Mouse (Mus musculus) urinary bladder, postnatal 14 days (tissue): ENCODE data around the gene Plk3.
"Not testable (repeated sequence)": the region's sequence is repeated elsewhere in the genome, so short reads cannot be mapped to it uniquely, and the experiment has no call there.

ENCODE experiments used
- DNase-seq: peaks from one replicate; pipeline ENCODE4 v3.0.0; 2021; ENCODE audit warnings: low spot score

Gene Plk3

DNA sequence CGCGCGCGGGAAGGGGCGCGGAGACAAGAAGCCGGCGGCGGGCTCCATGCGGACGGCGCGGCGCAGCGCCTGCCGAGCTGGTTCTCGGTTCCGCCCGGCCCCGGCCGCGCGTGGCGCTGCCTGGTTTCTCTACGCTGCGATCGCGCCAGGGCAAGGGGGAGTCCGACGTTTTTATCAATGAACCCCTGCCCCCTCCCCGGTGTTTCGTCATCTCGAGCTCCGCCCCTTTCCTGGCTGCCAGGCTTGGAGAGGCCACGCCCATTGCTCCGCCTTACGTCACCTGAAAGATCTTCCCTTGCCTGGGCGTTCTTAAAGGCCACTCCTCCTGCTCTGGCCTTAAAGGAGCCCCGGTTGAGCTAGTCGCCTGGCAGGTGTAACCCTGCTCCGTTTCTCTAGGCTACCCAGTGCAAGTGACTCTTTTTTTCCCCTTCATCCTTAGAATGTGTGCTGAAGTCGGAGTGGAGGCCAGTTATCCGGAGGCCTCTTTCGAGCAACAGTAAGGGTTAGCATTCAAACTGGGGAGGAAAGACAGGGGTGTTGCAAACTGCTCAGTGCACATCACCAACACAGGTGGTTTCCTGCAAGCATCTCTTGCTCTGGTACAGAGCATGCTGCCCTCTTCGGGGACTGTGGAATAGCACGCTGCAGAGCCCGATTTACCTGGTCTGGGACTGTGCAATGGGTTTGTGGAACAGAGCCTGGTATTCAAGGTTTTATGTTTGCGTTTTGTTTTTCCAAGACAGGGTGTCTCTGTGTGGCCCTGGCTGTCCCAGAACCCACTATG, at the start of gene Plk3:
Gene Plk3, minus strand, starts transcription at position 147 of the 784 bp plus-strand sequence.
- peak; percentile 98 for DNase-seq

DNA sequence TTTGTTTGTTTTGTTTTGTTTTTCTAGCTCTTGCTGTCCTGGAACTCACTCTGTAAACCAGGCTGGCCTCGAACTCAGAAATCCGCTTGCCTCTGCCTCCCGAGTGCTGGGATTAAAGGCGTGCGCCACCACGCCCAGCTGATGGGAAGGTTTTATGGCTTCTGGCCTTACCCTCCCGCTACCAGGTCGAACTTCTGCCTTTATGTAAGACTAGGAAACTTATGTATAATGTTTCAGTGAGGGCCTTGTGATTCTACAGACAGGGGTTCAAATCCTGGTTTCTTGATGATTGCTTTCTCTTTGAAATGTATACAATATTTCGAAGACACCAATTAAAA, 49.0 kb upstream of the Plk3 start:
- not testable (repeated sequence) for DNase-seq

DNA sequence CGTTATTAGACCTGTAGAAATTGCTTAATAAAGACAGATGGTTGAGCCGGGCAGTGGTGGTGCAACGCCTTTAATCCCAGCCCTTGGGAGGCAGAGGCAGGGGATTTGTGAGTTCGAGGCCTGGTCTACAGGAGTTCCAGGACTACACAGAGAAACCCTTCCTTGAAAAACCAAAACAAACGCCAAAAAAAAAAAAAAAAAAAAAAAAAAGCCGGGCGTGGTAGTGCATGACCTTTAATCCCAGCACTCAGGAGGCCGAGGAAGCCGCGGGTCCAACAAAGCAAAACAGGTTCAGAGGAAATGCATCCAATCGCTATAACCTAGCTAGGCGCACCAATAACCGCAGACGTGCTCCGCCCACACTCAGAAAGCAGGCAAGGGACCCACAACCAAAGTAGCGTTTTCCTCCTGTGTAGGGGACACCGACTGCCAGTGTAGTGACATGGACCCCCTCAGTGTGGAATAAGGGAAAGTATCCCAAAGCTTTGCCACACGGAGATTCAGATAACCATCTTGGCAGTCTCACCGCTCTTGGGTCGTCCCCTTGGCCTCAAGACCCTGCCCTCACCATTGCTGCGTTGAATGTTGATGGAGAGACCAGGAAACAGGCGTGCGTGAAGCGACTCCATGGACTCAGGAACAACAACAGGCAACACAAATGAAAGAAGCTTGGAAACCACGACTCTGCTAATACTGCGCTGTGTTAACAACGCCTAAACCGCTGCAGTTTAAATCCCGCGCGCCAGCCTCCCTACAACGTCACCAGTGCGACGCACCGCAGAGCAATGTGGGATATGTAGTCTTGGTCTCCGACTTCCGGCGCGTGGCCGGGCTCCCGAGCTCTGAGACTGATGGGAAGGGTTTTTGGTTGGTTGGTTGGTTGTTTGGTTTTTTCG, 48.3 kb upstream of the Plk3 start, which contains the start of gene Kif2c:
Gene Kif2c, minus strand, starts transcription at position 777 of the 896 bp plus-strand sequence.
- DNase-seq = peak; percentile 93

DNA sequence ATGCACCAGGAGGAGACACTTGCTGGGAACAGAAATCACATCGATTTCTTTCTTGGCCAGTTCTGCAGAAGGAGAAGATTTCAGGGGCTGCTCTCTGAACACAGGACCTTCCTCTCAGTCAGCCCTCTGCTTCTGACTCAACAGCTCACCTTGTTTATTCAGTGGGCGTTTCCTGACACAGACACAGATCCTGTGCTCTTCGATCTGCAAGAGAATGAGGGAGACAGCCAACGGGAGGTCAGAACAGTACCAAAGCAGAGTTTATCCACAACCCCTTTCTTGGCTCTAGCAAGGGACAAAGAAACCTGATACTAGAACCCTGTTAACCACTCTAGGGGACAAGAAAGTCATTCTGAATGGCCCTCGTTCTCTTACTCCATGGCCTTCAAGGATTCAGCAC, 36.2 kb upstream of the Plk3 start:
- no peak for DNase-seq

DNA sequence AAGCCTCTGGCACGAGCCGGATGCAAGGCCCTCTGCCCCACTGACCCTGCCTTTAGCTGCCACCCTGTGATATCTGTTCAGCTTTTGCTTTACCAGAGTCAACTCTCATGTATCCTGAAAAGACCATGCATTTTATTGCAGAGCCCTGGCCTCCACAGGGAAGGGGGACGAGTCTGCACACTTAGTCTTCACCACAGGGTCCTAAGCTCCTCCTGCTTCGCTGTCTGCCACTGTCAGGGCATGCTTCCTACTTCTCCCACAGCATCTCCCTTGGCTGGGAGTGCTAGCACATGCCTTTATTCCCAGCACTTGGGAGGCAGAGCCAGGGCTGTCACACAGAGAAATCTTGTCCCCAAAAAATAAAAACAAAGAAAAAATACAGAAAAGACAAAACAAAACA, 27.4 kb upstream of the Plk3 start:
- DNase-seq = no peak

DNA sequence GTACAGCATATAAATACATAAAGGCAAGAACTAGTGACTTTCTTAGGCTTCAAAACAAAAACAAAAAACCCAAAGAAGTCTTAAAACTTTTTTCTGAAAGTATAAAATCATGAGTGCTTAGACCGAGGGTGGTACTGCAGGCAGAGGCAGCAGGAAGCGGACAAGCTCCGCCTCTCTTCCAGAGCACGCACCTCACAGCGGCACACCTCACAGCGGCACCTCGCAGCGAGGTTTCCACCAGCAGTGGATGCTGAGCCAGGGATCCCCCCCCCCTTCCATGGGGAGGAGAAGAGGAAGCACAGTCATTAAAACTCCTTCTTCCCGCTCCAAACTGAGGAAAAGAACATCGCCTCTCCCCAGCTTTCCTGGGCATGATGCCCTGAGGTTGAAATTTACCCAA, 25.9 kb upstream of the Plk3 start:
- DNase-seq = no peak

DNA sequence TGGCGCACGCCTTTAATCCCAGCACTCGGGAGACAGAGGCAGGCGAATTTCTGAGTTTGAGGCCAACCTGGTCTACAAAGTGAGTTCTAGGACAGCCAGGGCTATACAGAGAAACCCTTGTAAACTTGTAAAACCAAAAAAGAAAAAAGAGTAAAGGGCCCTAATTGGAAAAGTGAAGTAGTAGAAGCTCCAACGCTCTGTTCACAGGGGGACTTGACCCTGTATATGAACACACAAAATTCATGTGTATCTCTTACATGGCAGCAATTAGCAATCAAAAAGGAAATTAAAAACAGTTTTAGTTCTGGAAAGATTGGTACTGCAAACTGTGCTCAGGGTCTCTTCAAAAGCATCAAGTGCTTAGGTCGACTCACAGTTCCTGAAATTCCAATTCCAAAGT, 22.6 kb upstream of the Plk3 start:
- no peak for DNase-seq

DNA sequence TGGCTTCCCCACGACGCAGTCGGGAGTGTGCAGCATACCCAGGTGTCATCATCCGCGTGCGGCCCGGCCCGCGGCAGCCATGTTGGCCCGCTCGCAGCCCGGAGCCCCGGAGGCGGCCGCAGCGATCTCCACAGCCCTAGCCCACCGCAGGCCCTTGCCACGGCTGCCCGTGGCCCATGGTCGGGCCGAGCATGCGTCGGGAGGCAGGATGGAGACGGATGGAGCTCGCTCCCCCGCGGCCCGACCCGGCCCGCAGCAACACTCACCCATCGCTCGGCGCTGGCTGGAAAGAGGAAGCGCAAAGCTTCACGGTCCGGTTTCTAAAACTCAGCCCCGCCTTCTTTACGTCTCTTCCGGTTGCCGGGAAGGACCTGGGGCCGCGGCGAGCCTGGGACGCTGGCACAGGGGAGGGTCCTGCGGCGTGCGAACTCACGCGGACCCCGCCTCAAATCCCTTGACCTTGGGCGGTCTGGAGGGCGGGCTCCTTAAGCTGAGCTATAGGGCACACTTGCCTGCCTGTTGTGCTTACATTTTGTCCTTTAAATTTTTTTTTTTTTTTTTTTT, 22.1 kb upstream of the Plk3 start, which contains the start of gene Rps8:
Gene Rps8, minus strand, starts transcription at position 452 of the 564 bp plus-strand sequence.
- peak; percentile 87 for DNase-seq

DNA sequence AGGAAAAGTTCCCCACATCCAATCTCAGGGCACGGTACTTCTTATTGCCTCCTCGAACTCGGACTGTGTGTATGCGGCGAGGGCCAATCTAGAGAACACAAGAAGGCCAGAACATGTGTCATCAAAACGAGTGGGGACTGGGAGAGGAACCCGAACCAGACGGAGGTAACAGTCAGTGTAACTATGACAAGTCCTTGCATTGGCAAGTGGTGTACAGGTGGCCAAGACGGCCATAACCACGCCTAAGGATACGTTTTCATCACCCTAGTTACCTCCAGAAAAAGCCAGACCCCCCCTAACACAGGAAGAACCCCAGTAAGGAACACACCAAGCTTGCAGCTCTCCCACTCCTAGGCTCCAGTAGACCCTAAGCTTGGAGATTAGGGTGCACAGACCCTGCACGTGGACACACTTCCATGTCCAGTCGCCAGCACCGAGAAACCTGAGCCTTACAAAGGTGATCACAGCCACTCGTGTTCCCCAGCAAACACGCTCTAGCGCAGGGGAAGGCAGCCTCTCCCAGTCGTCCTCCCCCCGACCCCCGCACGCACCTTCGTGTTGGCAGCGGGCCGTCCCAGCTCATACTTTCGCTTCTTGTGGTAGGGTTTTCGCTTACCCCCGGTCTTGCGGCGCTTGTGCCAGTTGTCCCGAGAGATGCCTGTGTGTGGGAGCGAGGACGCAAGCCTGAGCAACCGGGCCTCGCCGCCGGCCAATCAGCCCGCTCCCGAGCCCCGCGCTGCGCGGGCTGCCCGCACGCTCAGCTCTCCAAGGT, 21.4 kb upstream of the Plk3 start:
- DNase-seq = no peak

DNA sequence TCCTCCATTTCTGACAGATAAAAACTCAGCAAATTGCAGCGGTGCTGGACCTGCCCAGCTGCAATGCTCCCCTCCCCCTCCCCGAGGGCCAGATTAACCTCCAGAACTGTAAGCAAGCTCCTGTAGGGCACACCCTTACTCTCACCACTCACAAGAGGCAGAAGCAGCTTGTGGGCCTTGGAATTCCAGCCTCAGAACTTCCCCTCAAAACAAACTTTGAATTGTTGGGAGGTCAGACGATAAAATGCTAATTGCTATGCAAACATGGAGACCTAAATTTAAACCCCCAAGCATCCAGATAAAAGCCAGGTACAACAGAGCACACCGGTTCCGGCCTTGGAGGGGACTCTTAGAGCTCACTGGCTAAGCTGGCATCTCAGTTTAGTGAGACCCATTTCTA, 19.0 kb upstream of the Plk3 start:
- DNase-seq = no peak

DNA sequence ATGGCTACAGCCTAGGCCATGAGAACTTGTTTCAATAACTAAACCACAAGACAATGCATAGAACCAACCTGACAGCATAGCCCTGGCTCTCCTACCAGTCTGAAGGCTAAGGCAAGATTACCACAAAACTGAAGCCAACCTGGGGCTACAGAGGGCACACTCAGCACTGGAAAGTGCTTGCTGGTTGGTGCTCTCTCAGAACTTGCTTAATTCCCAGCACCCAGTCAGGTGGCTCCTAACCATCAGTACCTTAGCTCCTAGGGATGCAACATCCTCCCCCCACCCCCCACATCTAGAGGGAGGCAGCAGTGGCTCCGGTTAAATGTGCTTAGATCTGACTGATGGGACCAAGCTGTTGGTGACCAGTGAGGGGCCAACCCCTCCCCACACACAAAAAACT, 17.7 kb upstream of the Plk3 start:
- no peak for DNase-seq

DNA sequence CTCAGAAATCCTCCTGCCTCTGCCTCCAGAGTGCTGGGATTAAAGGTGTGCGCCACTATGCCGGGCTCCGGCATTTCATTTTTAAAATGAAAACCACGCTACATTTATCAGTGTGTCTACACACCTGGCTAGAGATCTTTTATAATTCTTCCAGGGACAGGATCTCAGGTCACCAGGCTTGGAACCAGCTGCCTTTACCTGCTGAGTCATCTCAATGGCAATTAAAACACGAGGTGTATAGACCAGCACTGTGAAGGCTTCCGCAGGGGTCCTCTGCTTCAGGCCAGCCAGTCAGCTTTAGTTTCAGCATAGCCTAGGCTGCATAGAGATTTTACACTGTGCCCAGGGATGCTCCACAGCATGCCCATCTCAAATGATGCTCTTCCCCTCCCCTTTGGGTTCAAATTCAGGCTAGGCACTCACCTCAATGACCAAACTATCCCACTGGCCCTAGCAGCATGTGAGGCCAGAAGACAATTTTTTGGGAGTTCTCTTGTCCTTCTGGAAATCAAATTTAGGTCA, 16.5 kb upstream of the Plk3 start:
- no peak for DNase-seq

DNA sequence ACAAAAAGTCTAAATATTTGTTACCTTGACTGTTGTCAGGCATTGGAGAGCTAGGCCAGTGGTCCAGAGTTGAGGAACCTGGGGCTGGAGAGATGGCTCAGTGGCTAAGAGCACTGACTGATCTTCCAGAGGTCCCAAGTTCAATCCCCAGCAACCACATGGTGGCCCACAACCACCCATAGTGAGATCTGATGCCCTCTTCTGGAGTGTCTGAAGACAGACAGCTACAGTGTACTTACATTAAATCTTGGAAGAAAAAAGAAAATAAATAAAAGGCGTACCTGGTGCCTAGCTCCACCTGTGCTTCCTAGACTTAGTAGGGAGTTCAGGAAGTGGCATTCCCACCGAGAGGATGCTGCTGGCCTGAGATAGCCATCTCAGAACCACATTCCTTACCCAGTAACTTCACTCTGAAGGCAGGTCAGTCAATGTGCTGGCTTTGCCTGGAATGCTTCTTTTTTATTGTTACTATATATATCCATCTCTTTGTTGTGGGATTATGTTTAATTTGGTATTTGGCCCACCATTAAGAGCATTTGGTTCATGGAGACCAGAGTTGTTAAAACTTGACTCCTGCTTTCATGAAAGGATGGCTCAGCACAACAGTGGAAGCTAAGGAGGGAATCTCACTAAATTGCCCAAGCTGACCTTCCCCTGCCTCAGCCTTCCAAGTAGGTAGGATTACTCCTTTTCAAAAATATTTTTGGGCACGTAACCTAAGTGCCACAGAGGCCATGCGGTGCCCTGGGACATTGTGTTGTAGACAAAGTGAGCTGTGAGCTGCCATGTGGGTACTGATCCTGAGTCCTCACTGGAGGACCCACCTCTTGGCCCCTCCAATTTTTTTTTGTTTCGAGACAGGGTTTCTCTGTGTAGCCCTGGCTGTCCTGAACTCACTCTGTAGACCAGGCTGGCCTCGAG, 15.8 kb upstream of the Plk3 start:
- no peak for DNase-seq

DNA sequence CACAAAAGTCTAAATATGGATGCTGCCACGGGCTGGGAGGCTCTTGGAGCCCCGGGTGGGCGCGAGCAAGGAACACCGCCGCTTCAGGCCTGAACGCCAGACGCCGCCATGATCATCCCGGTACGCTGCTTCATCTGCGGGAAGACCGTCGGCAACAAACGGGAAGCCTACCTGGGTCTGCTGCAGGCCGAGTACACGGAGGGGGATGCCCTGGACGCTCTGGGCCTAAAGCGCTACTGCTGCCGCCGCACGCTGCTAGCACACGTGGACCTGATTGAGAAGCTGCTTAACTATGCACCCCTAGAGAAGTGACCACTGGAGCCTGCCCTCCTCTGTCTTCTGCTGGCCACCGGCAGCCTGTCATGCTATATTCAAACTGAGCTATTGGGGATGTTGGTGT, 15.1 kb upstream of the Plk3 start:
- DNase-seq = no peak

DNA sequence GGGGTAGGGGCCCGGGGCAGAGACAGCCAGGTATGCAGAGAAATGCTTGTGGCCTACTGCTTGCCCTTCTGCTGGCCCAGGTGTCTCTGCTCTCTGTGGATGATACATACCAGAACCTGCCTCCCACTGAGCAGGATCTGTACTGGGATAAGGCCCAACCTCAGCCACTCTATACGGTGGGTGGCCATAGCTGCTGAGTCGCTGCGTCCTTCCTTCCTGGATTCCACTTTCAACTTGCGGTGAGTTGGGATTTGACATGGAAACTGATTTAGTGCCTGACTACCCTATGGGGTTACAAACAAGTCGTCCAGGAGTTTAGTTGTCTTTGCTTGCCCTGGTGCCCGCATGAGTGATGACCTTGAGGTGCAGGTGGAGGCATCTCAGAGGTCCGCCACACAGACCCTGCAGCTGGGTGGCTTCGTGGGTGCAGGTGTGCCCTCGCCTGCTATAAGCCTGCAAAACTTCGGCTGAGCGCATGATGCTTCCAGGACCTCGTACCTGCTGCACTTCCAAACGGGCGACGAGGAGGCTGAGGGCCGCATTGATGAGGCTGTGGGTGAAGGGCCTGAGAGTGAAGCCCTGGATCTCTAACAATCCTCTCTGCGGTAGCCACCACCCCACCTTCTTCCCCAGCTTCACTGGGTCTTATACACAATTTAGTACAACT, 14.4 kb upstream of the Plk3 start:
- DNase-seq = no peak

DNA sequence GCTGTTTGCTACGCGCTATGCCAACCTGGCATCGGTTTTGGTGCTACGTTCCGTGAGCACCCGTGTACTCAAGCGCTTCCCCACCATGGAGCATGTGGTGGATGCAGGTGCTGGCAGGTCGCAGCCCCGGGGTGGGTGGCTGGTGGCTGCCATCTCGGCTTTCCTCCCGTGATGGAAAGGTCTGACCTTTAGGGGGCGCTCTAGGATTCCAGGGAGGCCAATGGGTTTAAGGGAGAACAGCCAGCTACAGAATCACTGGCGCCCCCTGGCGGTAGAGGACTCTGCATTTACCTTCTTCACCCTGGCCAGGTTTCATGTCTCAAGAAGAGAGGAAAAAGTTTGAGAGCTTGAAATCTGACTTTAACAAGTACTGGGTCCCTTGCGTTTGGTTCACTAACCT, 12.4 kb upstream of the Plk3 start:
- DNase-seq = peak; percentile 92

DNA sequence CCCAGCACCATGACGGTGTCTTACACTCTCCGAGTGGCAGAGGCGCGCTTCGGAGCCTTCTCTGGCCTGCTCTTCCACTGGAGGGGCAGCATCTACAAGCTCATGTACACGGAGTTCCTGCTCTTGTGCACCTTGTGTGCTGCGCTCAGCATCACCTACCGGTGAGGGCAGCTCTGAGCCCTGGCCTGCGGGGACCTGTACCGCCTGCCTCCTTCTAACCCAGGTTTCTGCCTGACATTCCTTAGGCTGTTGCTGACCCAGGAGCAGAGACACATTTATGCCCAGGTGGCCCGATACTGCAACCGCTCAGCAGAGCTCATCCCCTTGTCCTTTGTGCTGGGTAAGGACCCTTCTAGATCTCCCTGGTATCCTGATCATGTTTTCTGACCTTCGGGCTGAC, 11.5 kb upstream of the Plk3 start:
- no peak for DNase-seq

DNA sequence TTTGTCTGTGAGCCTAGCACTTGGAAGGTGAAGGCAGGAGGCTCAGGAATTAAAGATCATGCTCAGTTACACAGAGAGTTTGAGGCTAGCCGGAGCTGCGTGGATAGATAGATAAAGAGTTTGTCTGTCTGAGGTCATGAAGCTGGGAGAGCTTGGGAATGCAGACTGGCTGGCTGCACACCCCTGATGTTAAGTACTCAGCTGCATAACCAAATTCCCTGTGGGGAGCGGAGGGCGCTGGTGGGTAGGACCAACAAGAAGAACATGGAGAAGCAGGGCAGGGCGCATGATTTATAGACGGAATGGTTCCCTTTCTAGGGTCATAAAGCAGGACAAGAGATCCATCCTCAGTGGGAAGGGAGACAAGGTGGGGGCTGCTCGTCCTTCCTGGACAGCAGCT, 9.3 kb upstream of the Plk3 start:
- DNase-seq = no peak

DNA sequence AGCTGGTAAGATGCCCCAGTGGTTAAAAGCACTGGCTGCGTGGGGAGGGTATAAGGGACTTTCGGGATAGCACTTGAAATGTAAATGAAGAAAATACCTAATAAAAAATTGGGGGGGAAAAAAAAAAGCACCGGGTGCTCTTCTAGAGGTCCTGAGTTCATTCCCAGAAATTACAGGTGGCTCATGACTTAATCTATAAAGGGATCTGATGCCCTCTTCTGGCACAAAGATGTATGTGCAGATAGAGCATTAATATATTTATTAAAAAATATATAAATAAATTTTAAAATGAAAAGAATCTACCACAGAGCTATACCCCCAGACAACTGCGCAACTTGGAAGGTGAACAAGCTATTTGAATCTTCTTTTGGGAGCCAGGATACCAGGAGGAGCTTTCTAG, 6.8 kb upstream of the Plk3 start:
- DNase-seq = no peak

DNA sequence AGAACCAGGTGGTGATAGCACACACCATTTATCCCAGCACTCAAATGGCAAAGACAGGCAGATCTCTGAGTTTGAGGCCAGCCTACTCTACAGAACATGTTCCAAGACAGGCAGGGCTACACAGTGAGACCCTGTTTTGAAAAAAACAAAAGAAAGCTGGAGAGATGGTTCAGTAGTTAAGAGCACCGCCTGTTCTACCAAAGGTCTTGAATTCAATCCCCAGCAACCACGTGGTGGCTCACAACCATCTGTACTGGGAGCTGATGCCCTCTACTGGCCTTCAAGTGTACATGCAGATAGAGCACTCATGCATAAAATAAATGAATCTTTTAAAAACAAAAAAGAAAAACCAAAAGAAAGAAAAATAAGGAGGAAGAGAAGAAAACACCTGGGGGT, 5.5 kb upstream of the Plk3 start:
- no peak for DNase-seq
